Mouse (Mus musculus): Measurements from ENCODE around the gene Basp1. TPM values are rescaled to one million over a fixed set of nuclear protein-coding genes. Genes with fewer than 3 reads are reported as not detected.

Gene Basp1
- total and polyA plus RNA-seq, 2 experiments from 2014 or later = 513 to 1,218 TPM

DNA sequence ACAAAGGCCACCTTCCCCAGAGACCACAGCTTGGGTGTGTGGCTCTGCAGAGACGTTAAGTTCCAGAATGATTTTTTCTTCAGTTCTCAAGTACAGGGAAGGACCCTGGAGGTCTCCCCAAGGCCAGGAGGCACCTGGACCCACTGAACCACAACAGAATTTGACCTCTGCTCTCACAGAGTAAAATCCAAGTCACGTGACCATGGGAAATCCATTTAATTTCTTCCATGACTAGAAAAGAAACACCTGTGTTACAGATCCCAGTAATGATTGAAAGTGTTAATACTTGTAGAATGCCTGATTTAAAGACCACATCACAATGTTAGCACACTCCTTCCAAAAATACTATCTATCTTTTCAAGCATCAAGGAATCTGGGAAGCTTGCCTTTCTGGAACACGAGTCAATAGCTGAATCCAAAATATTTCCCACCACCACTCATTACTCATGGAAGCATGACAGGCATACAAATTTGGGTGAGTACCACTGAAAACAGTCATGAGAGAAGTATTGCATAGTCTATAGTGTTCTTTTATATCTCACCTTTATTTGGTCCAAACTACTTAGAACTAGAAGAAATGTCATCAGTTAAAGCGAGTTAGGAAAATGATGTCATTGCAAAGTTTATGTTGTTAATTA is 35.3 kb upstream of the Basp1 start:
- Histone ChIP-seq H3K9ac (no peak overlapping the region), H3K4me3 (ENCODE audit: low read depth, low read length) (no peak overlapping the region), H3K4me1 (ENCODE audit: insufficient read depth) (no peaks in the 10 kb centered on the region), H3K36me3 (ENCODE audit: insufficient read depth) (no peaks in the 10 kb centered on the region), H3K27ac (ENCODE audit: low read depth, low read length) (no peak overlapping the region), H3K9me3 (ENCODE audit: low read length) (no peaks in the 10 kb centered on the region), H3K27me3 (ENCODE audit: insufficient read depth, low read length) (peaks cover 8% of the 10 kb centered on the region; the same call in 1 of the 2 replicates), H3K4me2 (ENCODE audit: low read depth) (no peak overlapping the region)
- DNase-seq (peak; percentile 35), ATAC-seq (no peak)
- no peak for TF ChIP-seq CTCF (IDR thresholded peaks at IDR 0.05; ENCODE audit: low read depth)
- 65% methylated on average over 4 of the region's 4 CpGs for WGBS

DNA sequence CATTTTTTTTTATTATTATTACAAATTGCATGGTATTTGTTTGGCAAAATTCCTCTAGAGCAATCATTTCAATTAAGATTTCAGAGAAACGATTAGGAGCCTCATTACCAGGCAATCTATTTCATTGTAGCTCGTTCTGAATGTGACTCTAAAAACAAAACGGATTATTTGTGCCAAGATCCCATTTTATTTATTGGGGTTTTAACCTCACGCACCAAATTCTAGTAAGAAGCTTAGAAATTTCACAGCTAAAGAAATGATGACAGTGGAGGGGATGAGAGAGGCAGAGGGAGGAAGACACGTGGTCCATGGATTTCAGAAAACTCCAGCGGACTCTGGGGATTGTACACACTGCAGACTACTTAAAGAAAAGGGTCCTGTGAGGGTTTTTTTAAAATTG is 33.6 kb upstream of the Basp1 start:
- Histone ChIP-seq H3K4me1 (ENCODE audit: insufficient read depth) (no peaks in the 10 kb centered on the region), H3K9me3 (ENCODE audit: low read length) (no peaks in the 10 kb centered on the region), H3K27me3 (ENCODE audit: insufficient read depth, low read length) (peaks cover 8% of the 10 kb centered on the region; the same call in 1 of the 2 replicates), H3K4me2 (ENCODE audit: low read depth) (no peak overlapping the region), H3K4me3 (ENCODE audit: low read depth, low read length) (no peak overlapping the region), H3K36me3 (ENCODE audit: insufficient read depth) (no peaks in the 10 kb centered on the region), H3K27ac (ENCODE audit: low read depth, low read length) (no peak overlapping the region), H3K9ac (no peak overlapping the region)
- WGBS = 42% methylated on average over 6 of the region's 6 CpGs
- no peak for ATAC-seq
- no peak for TF ChIP-seq CTCF (IDR thresholded peaks at IDR 0.05; ENCODE audit: low read depth)
- no peak for DNase-seq

DNA sequence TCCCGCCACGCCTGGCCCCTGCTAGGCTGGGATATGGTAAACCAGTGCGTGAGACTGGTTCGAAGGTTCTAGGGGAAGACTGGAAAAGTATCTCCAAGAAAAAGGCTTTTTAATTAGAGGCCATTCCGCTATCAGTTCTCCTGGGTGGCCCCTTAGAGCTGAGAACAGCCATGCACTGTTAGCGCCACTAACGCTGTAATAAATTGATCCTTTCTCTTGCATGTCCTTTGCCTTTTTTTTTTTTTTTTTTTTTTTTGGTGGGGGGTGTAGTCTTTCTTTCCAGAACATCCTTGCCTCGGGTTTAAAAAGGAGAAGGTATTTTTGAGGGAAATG is 32.6 kb upstream of the Basp1 start:
- WGBS = 18% methylated on average over 8 of the region's 8 CpGs
- no peak overlapping the region for H3K9ac ChIP-seq
- H3K27me3 ChIP-seq (ENCODE audit: insufficient read depth, low read length) = peaks cover 8% of the 10 kb centered on the region; the same call in 1 of the 2 replicates
- H3K4me3 ChIP-seq (ENCODE audit: low read depth, low read length) = no peak overlapping the region
- H3K36me3 ChIP-seq (ENCODE audit: insufficient read depth) = no peaks in the 10 kb centered on the region
- no peaks in the 10 kb centered on the region for H3K9me3 ChIP-seq (ENCODE audit: low read length)
- no peak for DNase-seq
- TF ChIP-seq CTCF (IDR thresholded peaks at IDR 0.05; ENCODE audit: low read depth) = no peak
- H3K27ac ChIP-seq (ENCODE audit: low read depth, low read length) = no peak overlapping the region
- no peak for ATAC-seq
- 0 out of 2 replicates have a peak overlapping the region, but pooled peaks have one; percentile 3 for H3K4me2 ChIP-seq (ENCODE audit: low read depth)
- no peaks in the 10 kb centered on the region for H3K4me1 ChIP-seq (ENCODE audit: insufficient read depth)

DNA sequence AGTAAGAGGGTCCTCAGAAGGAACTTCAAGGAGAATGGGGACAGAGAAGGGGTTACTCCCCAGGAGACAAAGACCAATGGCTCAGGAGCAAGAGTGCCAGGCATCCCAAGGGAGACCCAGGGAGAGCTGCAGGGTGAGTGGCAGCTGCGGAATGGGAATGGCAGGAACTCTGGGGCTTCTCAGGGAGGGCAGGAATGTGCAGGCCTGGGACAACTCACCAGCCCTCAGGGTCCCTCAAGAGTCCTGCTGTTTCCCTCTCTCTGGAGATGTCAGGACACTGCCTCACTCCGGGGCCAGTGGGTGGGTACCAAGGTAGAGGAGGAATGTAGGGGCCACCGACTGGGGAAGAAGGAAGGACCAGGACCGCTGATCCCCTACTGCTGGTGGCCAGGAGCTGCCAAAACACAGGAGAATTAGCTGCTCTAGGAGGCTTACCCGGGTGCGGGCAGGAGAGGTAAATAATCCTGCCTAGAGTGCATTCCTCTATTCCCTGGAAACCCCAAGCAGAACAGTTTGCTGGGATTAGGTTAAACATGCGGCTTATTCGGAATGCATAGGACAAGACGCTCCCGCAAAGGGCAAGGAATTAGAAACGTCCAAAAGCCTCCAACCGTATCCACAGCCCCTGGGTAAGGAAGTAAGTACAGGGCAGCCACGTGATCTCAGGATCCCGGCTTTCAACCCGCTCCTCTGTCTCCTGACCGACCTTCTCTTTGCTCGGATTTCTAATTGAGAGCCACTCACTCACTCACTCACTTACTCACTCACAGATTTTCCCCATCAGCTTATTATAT is 32.0 kb upstream of the Basp1 start:
- Histone ChIP-seq H3K9ac (no peak overlapping the region), H3K4me3 (ENCODE audit: low read depth, low read length) (no peak overlapping the region), H3K36me3 (ENCODE audit: insufficient read depth) (no peaks in the 10 kb centered on the region), H3K4me2 (ENCODE audit: low read depth) (0 out of 2 replicates have a peak overlapping the region, but pooled peaks have one; percentile 3), H3K27ac (ENCODE audit: low read depth, low read length) (no peak overlapping the region), H3K4me1 (ENCODE audit: insufficient read depth) (no peaks in the 10 kb centered on the region), H3K27me3 (ENCODE audit: insufficient read depth, low read length) (peaks cover 8% of the 10 kb centered on the region; the same call in 1 of the 2 replicates), H3K9me3 (ENCODE audit: low read length) (no peaks in the 10 kb centered on the region)
- DNase-seq (no peak), ATAC-seq (0 out of 2 replicates have a peak, but pooled peaks have one; percentile 12)
- TF ChIP-seq CTCF (IDR thresholded peaks at IDR 0.05; ENCODE audit: low read depth) = no peak
- 9% methylated on average over 17 of the region's 17 CpGs for WGBS

DNA sequence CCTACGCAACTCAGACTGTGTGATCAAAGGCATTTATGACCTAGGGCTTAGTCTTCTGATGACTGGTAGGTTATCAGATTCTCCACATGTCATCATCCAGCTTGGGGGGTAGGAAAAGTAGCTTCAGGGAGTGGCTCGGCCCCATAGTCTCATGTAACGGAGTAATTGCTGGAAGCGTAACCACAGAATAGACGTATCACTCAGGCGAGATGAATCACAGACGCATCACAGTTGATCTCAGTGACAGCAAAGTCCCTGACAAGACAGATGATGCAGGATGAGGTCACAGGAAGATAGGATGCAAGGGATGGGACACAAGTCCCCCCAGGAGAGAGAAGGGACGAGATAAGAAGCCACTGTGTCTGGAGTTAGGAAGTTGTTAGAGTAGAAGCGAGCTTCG is 30.6 kb upstream of the Basp1 start:
- H3K4me2 ChIP-seq (ENCODE audit: low read depth) = no peak overlapping the region
- WGBS = 86% methylated on average over 10 of the region's 10 CpGs
- no peak overlapping the region for H3K27ac ChIP-seq (ENCODE audit: low read depth, low read length)
- no peaks in the 10 kb centered on the region for H3K36me3 ChIP-seq (ENCODE audit: insufficient read depth)
- no peaks in the 10 kb centered on the region for H3K9me3 ChIP-seq (ENCODE audit: low read length)
- no peak for ATAC-seq
- no peak for DNase-seq
- H3K9ac ChIP-seq = no peak overlapping the region
- peaks cover 8% of the 10 kb centered on the region; the same call in 1 of the 2 replicates for H3K27me3 ChIP-seq (ENCODE audit: insufficient read depth, low read length)
- no peak overlapping the region for H3K4me3 ChIP-seq (ENCODE audit: low read depth, low read length)
- no peaks in the 10 kb centered on the region for H3K4me1 ChIP-seq (ENCODE audit: insufficient read depth)
- no peak for TF ChIP-seq CTCF (IDR thresholded peaks at IDR 0.05; ENCODE audit: low read depth)

DNA sequence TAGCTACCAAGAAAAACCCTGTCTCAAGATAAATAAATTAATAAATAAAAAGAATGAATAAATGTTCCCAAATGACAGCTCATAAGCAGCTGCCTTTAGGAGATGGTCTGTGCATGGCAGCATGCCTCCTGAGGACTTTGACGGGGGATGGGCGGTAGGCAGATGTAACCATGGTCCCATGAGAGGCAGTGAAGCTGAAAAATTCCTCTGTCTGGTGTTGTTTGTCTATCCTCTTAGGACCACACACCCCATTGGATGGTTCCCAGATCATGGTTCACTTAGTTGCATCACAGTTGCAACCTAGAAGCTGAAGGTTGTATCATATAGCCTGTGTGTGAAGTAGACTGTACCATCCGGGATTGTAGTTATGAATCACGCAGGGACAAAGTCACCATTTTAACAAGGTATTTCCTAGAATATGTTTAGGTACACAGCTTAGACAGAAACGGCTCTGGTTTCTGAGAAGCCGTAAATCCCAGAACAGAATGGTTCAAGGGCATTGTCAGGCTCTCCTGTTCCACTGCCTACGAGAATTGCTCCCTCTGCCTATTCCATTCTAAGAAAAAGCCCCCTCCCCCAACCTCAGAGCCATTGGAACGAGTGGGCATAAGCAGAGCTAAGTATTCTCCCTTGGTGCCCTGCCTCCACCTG is 29.7 kb upstream of the Basp1 start:
- H3K27ac ChIP-seq (ENCODE audit: low read depth, low read length) = no peak overlapping the region

DNA sequence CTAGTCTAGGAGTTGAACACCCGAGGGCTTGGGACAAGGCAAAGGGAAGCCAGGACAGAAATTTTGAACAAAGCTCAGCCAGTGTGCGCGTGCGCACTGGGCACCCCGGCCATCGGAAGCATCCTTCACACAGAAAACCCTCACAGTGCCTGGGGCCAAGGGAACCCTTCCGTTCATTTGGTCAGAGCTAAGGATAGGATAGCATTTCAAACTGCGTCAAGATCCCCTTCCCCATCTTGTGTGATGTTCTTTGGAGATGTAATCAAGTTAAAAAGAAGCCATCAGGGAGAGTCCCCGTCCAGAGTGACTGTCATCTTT is 28.3 kb upstream of the Basp1 start:
- 77% methylated on average over 9 of the region's 9 CpGs for WGBS
- H3K4me3 ChIP-seq (ENCODE audit: low read depth, low read length) = no peak overlapping the region
- no peak overlapping the region for H3K4me2 ChIP-seq (ENCODE audit: low read depth)
- no peak overlapping the region for H3K9ac ChIP-seq
- H3K9me3 ChIP-seq (ENCODE audit: low read length) = no peaks in the 10 kb centered on the region
- no peak overlapping the region for H3K27ac ChIP-seq (ENCODE audit: low read depth, low read length)
- peaks cover 8% of the 10 kb centered on the region; the same call in 1 of the 2 replicates for H3K27me3 ChIP-seq (ENCODE audit: insufficient read depth, low read length)
- H3K36me3 ChIP-seq (ENCODE audit: insufficient read depth) = no peaks in the 10 kb centered on the region
- H3K4me1 ChIP-seq (ENCODE audit: insufficient read depth) = no peaks in the 10 kb centered on the region
- TF ChIP-seq CTCF (IDR thresholded peaks at IDR 0.05; ENCODE audit: low read depth) = no peak
- DNase-seq (no peak), ATAC-seq (no peak)

More for the DNA sequence above, 29.7 kb upstream of the Basp1 start:
- no peaks in the 10 kb centered on the region for H3K4me1 ChIP-seq (ENCODE audit: insufficient read depth)
- no peak for TF ChIP-seq CTCF (IDR thresholded peaks at IDR 0.05; ENCODE audit: low read depth)
- H3K36me3 ChIP-seq (ENCODE audit: insufficient read depth) = no peaks in the 10 kb centered on the region
- H3K4me3 ChIP-seq (ENCODE audit: low read depth, low read length) = no peak overlapping the region
- no peak overlapping the region for H3K4me2 ChIP-seq (ENCODE audit: low read depth)
- no peak overlapping the region for H3K9ac ChIP-seq
- H3K27me3 ChIP-seq (ENCODE audit: insufficient read depth, low read length) = peaks cover 8% of the 10 kb centered on the region; the same call in 1 of the 2 replicates
- DNase-seq (no peak), ATAC-seq (no peak)
- no peaks in the 10 kb centered on the region for H3K9me3 ChIP-seq (ENCODE audit: low read length)
- 85% methylated on average over 8 of the region's 8 CpGs for whole genome bisulfite sequencing
